Mouse (Mus musculus) G1E (cell line): ENCODE data around the gene Stx8. TPM values are rescaled to one million over a fixed set of nuclear protein-coding genes. Genes with fewer than 3 reads are reported as not detected.

Source experiments
- ATAC-seq: 2 replicates; pipeline ENCODE4 v1.8.0; 2016; ENCODE audit warnings: mild to moderate bottlenecking; ENCODE audit not compliant: insufficient number of reproducible peaks, poor library complexity, low FRiP score, severe bottlenecking; ENCODE audit errors: extremely low read depth
- DNase-seq: peaks from one replicate; pipeline ENCODE4 v3.0.0; 2012; ENCODE audit warnings: low spot score
- H3K27me3 ChIP-seq: 2 replicates; pipeline ENCODE4 v1.6.1; 2012; ENCODE audit warnings: mild to moderate bottlenecking, low read length, inconsistent platforms; ENCODE audit not compliant: insufficient read depth
- H3K36me3 ChIP-seq: replicated peaks from 2 replicates; pipeline ENCODE3; 2012; ENCODE audit warnings: mild to moderate bottlenecking, inconsistent platforms
- H3K4me1 ChIP-seq: 2 replicates; pipeline ENCODE4 v1.6.1; 2012; ENCODE audit warnings: low read depth, low read length, inconsistent platforms, mixed read lengths; ENCODE audit not compliant: insufficient read depth
- H3K4me3 ChIP-seq: 2 replicates; pipeline ENCODE4 v1.5.1; 2012; ENCODE audit warnings: low read depth, mild to moderate bottlenecking, inconsistent platforms, low read length, moderate library complexity, mixed read lengths
- H3K9me3 ChIP-seq: replicated peaks from 2 replicates; pipeline ENCODE4 v1.6.1; 2012; ENCODE audit warnings: inconsistent platforms
- CTCF ChIP-seq: IDR thresholded peaks from 2 replicates; pipeline ENCODE4 v1.5.1; 2012; ENCODE audit warnings: low read depth, low read length, inconsistent platforms, mixed read lengths
- GATA1 ChIP-seq: IDR thresholded peaks from 2 replicates; pipeline ENCODE4 v1.6.1; 2012; ENCODE audit warnings: borderline replicate concordance, low read length, inconsistent platforms, mixed read lengths
- GATA2 ChIP-seq: IDR thresholded peaks from 2 replicates; pipeline ENCODE4 v1.6.1; 2012; ENCODE audit warnings: low read depth, low read length, inconsistent platforms, borderline replicate concordance
- POLR2AphosphoS5 ChIP-seq: IDR thresholded peaks from 2 replicates; pipeline ENCODE4 v1.6.1; 2012; ENCODE audit warnings: low read depth, low read length, inconsistent platforms; ENCODE audit not compliant: insufficient replicate concordance
- TAL1 ChIP-seq: conservative IDR thresholded peaks from 2 replicates; pipeline ENCODE4 v1.6.1; 2012; ENCODE audit warnings: low read depth, low read length, inconsistent platforms, mixed read lengths
- polyA plus RNA-seq: library from polyadenylated mRNA; stranded (reverse); fragments of >175 nt; gene quantifications from 2 replicates; pipeline ENCODE4 v1.2.3, GENCODE M21; 2012
- total RNA-seq, 2 experiments: library from RNA; stranded (forward) in 1 of 2; stranded (reverse) in 1 of 2; fragments of 200-1000 nt in 1 of 2; fragments of >200 nt in 1 of 2; fragmentation: Nextera tagmentation in 1 of 2; gene quantifications; 2 replicates each; pipeline ENCODE4 v1.2.3; 2014 to 2017

Stx8 gene
- total and polyA plus RNA-seq, 3 experiments, result 1.6 to 62.2 (median 40.1) TPM

DNA sequence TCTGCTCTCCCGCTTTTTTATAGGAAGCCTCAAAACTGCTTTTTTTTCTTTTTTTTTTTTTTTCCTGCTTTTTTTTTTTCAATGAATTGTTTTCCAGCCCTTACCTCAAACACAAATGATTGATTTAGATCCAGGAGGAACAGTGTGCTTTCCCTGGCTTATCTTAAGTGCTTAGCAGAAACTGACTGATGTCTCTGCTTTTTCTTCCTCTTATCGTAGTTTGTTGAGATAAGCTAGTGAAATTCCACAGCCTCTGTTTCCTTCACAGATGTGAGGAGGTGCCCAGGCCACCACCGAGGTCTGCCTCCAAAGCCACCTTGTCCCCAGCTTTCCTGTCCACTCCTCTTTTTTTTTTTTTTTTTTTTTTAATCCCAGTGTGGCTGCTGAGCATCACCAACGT is 150.2 kb downstream of the Stx8 start:
- Histone ChIP-seq H3K36me3 (peaks cover 23% of the 10 kb centered on the region), H3K27me3 (no peaks in the 10 kb centered on the region; the same call in 1 of the 2 replicates), H3K4me1 (peaks cover 2% of the 10 kb centered on the region; the same call in 1 of the 2 replicates), H3K4me3 (no peak overlapping the region), H3K9me3 (no peaks in the 10 kb centered on the region)
- TF ChIP-seq GATA2, result no peak
- no peak for TF ChIP-seq TAL1
- TF ChIP-seq GATA1, result no peak
- TF ChIP-seq POLR2AphosphoS5, result no peak
- TF ChIP-seq CTCF, result no peak
- DNase-seq (no peak), ATAC-seq (no peak)

DNA sequence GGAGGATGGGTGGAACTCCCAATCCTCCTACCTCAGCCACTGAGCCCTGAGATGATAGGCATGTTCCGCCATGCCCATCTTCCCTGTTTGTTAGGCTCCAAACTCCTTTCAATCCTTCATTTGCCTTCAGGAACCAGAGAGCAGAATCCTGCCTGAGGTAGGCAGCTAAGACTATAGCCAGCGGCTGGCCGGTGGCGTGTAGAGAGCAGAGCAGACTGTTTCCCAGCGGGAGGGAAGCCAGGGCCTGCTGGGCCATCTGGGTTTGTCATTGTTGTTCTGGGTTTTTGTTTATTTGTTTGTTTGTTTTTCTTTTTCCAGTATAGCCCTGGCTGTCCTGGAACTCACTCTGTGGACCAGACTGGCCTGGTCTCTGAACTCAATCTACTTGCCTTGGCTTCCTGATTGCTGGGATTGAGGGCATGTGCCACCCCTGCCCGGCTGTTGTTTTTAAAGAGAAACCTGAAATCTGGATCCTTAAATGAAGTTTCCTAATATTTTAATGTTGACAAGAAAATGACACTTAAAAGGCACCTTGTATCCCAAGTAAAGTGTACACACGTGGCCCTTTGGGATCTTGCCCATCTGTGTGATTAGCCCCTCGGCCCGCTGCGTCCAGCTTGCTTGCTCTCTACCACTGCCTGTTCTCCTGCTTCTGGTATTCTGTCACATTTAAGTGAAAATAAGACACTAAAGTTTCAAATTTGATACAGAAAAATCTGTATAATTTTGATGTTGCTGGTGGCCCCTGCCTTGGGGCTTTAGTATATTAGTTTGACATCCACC is 152.1 kb downstream of the Stx8 start:
- Histone ChIP-seq H3K4me3 (no peak overlapping the region), H3K4me1 (peaks cover 2% of the 10 kb centered on the region; the same call in 1 of the 2 replicates), H3K9me3 (no peaks in the 10 kb centered on the region), H3K36me3 (peaks cover 16% of the 10 kb centered on the region), H3K27me3 (no peaks in the 10 kb centered on the region; the same call in 1 of the 2 replicates)
- no peak for ATAC-seq
- DNase-seq, result no peak
- TF ChIP-seq CTCF, result no peak
- TF ChIP-seq GATA2, result no peak

DNA sequence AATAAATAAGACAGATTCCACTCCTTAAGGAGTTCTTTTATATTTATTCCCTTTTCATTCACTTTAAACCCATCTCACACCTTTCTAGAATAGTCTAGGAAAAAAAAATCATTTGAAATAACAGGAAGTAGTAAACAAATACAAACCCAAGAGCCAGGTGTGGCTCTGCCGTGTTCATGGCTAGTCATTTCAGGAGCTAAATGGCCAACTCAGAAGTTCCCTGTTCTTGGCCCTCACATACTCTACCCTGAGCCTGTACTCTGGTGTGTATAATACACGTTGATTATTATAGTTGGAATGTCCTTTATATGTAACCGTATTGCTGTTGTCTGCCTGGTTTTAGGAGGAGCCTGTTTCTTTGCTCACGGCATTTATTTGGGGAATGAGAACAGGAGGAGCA is 152.7 kb downstream of the Stx8 start:
- Histone ChIP-seq H3K9me3 (no peaks in the 10 kb centered on the region), H3K27me3 (no peaks in the 10 kb centered on the region; the same call in 1 of the 2 replicates), H3K4me3 (no peak overlapping the region), H3K36me3 (peaks cover 13% of the 10 kb centered on the region), H3K4me1 (peaks cover 2% of the 10 kb centered on the region; the same call in 1 of the 2 replicates)
- no peak for DNase-seq
- TF ChIP-seq GATA1 (no peak), CTCF (no peak), TAL1 (no peak), GATA2 (no peak)
- ATAC-seq, result no peak

DNA sequence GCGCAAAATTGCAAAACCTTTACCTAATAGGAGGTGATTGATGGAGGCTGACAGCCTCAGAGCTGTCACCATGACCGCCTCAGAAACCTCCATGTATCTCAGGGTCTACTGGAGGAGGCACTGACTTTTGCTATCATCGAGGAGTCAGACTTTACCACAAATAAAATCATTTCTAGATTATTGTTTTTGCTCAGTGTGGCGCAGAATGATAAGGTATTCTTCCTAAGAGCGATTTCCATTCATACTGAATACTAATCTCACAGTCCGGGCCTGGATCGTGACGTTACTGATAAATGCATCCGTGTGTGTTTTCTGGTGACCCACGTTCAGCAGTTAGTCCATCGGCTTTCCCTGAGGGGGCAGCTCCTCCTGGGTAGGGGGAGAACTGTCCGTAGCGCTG is 153.1 kb downstream of the Stx8 start:
- no peak overlapping the region for H3K4me3 ChIP-seq
- ATAC-seq, result no peak

DNA sequence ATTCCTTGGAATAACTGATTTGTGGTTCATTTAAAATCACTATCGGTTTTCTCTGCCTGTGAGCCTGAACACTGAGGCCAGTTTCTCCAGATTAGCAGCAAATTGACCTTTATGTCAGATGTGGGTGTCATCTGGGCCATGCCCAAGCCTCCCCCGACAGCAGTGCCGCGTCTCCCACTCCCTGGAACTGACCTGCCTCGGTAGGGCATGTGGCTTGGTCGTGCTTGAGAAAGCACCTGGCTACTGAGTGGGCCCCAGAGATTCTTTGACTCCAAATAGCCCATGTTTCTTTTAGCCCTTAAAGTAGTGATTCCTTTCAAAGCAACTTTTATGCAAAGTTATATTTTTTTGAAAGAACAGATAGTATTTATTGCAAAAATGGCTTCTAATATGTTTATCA is 155.3 kb downstream of the Stx8 start:
- H3K4me1 ChIP-seq, result peaks cover 2% of the 10 kb centered on the region; the same call in 1 of the 2 replicates
- no peak for TF ChIP-seq POLR2AphosphoS5
- TF ChIP-seq GATA1, result no peak
- no peak for TF ChIP-seq GATA2
- no peak for TF ChIP-seq TAL1
- TF ChIP-seq CTCF, result no peak
- peaks cover 18% of the 10 kb centered on the region for H3K36me3 ChIP-seq
- DNase-seq, result no peak
- no peaks in the 10 kb centered on the region for H3K9me3 ChIP-seq
- ATAC-seq, result no peak
- H3K4me3 ChIP-seq, result no peak overlapping the region
- no peaks in the 10 kb centered on the region for H3K27me3 ChIP-seq

More for the DNA sequence above, 153.1 kb downstream of the Stx8 start:
- DNase-seq, result no peak
- Histone ChIP-seq H3K36me3 (peaks cover 12% of the 10 kb centered on the region), H3K4me1 (peaks cover 2% of the 10 kb centered on the region; the same call in 1 of the 2 replicates), H3K27me3 (no peaks in the 10 kb centered on the region; the same call in 1 of the 2 replicates), H3K9me3 (no peaks in the 10 kb centered on the region)
- no peak for TF ChIP-seq GATA1
- no peak; the same call in 1 of the 2 replicates for TF ChIP-seq TAL1
- no peak for TF ChIP-seq GATA2
- TF ChIP-seq POLR2AphosphoS5, result no peak
- TF ChIP-seq CTCF, result no peak

DNA sequence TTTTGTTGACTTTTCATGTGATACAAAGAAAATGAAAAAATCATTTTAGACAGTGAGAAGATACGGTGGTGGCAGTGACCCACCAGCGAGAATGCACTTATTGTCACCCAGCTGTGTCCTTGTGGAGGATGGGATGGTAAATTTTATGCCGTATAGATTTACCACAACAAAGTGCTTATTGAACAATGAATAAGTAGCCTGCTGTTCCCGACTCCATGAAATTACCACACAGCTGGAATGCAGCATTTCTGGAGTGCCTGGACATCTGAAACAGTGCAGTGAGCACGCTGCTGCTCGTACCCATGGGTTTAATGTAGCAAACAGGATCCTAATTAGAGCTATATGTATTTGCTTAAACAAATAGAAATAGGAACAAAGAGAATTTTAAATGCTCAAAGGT is 155.7 kb downstream of the Stx8 start:
- Histone ChIP-seq H3K4me1 (peaks cover 2% of the 10 kb centered on the region; the same call in 1 of the 2 replicates), H3K27me3 (no peaks in the 10 kb centered on the region), H3K4me3 (no peak overlapping the region), H3K36me3 (peaks cover 15% of the 10 kb centered on the region), H3K9me3 (no peaks in the 10 kb centered on the region)
- TF ChIP-seq POLR2AphosphoS5, result no peak
- TF ChIP-seq CTCF, result no peak
- TF ChIP-seq TAL1, result no peak
- no peak for TF ChIP-seq GATA2
- no peak for TF ChIP-seq GATA1
- ATAC-seq (no peak), DNase-seq (no peak)

DNA sequence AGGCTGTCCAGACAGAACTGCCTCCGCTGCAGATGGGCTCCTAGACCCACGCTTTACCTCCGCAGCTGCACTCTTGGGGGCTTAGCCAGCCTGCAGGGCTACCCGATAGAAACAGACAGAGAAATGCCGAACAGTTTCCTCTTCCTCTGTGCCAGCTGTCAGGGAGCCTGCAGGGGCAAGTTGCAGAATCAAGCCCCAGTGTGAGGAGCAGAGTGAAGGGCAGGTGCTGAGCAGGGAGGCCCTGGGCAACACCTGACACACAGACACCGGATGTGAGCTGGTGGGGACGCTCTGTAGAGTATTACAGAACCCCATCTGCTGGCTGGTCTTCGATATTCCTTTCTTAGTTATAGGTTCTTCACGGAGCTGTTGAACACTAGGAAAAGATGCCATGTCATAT is 160.1 kb downstream of the Stx8 start:
- Histone ChIP-seq H3K9me3 (no peaks in the 10 kb centered on the region), H3K27me3 (no peaks in the 10 kb centered on the region), H3K4me3 (no peak overlapping the region), H3K4me1 (no peaks in the 10 kb centered on the region), H3K36me3 (peaks cover 7% of the 10 kb centered on the region)
- DNase-seq (no peak), ATAC-seq (no peak)
- TF ChIP-seq GATA2 (no peak), POLR2AphosphoS5 (no peak), GATA1 (no peak), TAL1 (no peak), CTCF (no peak)
